In the genomic region with DNA sequence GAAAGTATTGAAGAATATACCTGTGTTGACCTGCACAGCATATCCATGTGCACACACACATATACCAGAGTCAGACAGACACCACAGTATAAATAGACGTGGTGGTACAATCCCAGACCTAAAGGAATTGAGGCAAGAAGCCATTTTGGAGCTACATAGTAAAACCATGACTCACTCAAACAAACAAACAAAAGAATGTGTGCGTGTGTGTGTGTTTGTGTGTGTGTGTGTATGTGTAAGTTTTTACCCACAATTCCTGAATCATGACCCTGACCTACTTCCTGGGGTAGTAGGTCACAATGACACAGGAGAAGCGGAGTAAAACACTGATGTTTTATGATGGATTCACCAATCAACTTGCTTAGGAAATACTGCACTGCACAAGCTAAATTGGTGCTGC, we compare ENCODE assay signal across 9 mouse cellular contexts. TPM values are rescaled to one million over a fixed set of nuclear protein-coding genes. Genes with fewer than 3 reads are reported as not detected.
A peak's percentile ranks its signal among the peaks of the same experiment; 100 is the strongest.
DNase-seq lines count a peak whose midpoint lies in the region; ATAC-seq and TF ChIP-seq lines count a peak whose summit lies in the region.
"Had no signal": no experiment of that assay in that cellular context is flagged by ENCODE, and none has a peak within 500 bp of the region (broad histone marks: within the 10 kb centered on the region; RNA-seq: fewer than 3 reads in every experiment).

No protein-coding gene starts in this region.

- H3K9ac ChIP-seq in kidney, embryonic 14.5 days (ENCODE audit: low read depth, low read length), result no peak overlapping the region
- no peak overlapping the region for H3K9ac ChIP-seq in limb, embryonic 12.5 days (replicated peaks)
- H3K9ac ChIP-seq: liver, embryonic 14.5 days had no signal

- no peaks in the 10 kb centered on the region for H3K36me3 ChIP-seq in kidney, embryonic 14.5 days (ENCODE audit: control insufficient read depth, insufficient read depth, low read length)
- H3K36me3 ChIP-seq in E14TG2a.4 (ENCODE audit: insufficient read depth, low read length), result peaks cover 35% of the 10 kb centered on the region
- no peaks in the 10 kb centered on the region for H3K36me3 ChIP-seq in limb, embryonic 12.5 days

- no peak overlapping the region for H3K4me3 ChIP-seq in kidney, embryonic 14.5 days (ENCODE audit: low read length)
- peak overlapping the region; percentile 68; the same call in 1 of the 2 replicates for H3K4me3 ChIP-seq in E14TG2a.4 (replicated peaks; ENCODE audit: low read length)
- H3K4me3 ChIP-seq in limb, embryonic 12.5 days (replicated peaks), result no peak overlapping the region

- H3K27me3 ChIP-seq in kidney, embryonic 14.5 days (ENCODE audit: control insufficient read depth, insufficient read depth, low read length), result no peaks in the 10 kb centered on the region
- no peaks in the 10 kb centered on the region for H3K27me3 ChIP-seq in E14TG2a.4 (ENCODE audit: insufficient read depth, low read length)
- H3K27me3 ChIP-seq in limb, embryonic 12.5 days, result no peaks in the 10 kb centered on the region

- no peak overlapping the region for H3K4me2 ChIP-seq in kidney, embryonic 14.5 days (replicated peaks; ENCODE audit: low read depth, low read length)
- no peak overlapping the region for H3K4me2 ChIP-seq in limb, embryonic 12.5 days

- ATAC-seq in kidney, embryonic 14.5 days (ENCODE audit: low FRiP score, low TSS enrichment), result no peak
- ATAC-seq in limb, embryonic 12.5 days (ENCODE audit: insufficient number of reproducible peaks, insufficient read depth, low FRiP score, low TSS enrichment, low read depth), result no peak
- no peak for ATAC-seq in megakaryocyte, adult 5-6 weeks (ENCODE audit: poor library complexity, severe bottlenecking)

- TF ChIP-seq CTCF in E14TG2a.4 (conservative IDR thresholded peaks at IDR 0.05; ENCODE audit: low read length), result no peak

- peak overlapping the region; percentile 94 for H3K27ac ChIP-seq in kidney, embryonic 14.5 days (ENCODE audit: low read depth, low read length)
- H3K27ac ChIP-seq in limb, embryonic 12.5 days, result peak overlapping the region; percentile 94
- H3K27ac ChIP-seq: liver, embryonic 14.5 days had no signal

- no peak for DNase-seq in kidney, adult 11 months
- DNase-seq in NIH3T3 (ENCODE audit: low read depth), result peak; percentile 77
- DNase-seq in B cell, adult 2 months, result no peak
- DNase-seq: embryo, embryonic 11 days had no signal

- H3K9me3 ChIP-seq in kidney, embryonic 14.5 days (ENCODE audit: control insufficient read depth, low read length), result no peaks in the 10 kb centered on the region
- H3K9me3 ChIP-seq in E14TG2a.4 (ENCODE audit: low read length), result no peaks in the 10 kb centered on the region
- H3K9me3 ChIP-seq in limb, embryonic 12.5 days, result no peaks in the 10 kb centered on the region

- WGBS in kidney, embryonic 14.5 days, result 55% methylated on average over 3 of the region's 3 CpGs
- 75% methylated on average over 3 of the region's 3 CpGs for WGBS in limb, embryonic 12.5 days

- peaks cover 31% of the 10 kb centered on the region for H3K4me1 ChIP-seq in kidney, embryonic 14.5 days (ENCODE audit: control insufficient read depth, insufficient read depth, low read length)
- H3K4me1 ChIP-seq in E14TG2a.4 (replicated peaks; ENCODE audit: low read depth, low read length), result peaks cover 85% of the 10 kb centered on the region
- H3K4me1 ChIP-seq in limb, embryonic 12.5 days (replicated peaks), result peaks cover 34% of the 10 kb centered on the region

RNA-seq across cellular contexts. Expression of gene Hnrnpl, which starts 6.9 kb away (rescaled TPM):
- polyA plus RNA-seq in kidney, embryonic 14.5 days (2014; fragmentation: Nextera tagmentation; extraction: Ambion mirVana), result 283 and 322 TPM in 2 replicates
- polyA plus RNA-seq in limb, embryonic 12.5 days (2016; fragmentation: Nextera tagmentation; extraction: Ambion mirVana), result 347 and 425 TPM in 2 replicates
- total RNA-seq in megakaryocyte, adult 5-6 weeks (2015), result 275 and 307 TPM in 2 replicates
- 187 and 291 TPM in 2 replicates for total RNA-seq in megakaryocyte, adult 5-6 weeks (2017)

RNA-seq across cellular contexts. Expression of gene Rinl, which starts 12.7 kb away (rescaled TPM):
- polyA plus RNA-seq in kidney, embryonic 14.5 days (2014; fragmentation: Nextera tagmentation; extraction: Ambion mirVana), result 2.9 and 5.6 TPM in 2 replicates
- polyA plus RNA-seq in limb, embryonic 12.5 days (2016; fragmentation: Nextera tagmentation; extraction: Ambion mirVana), result 2.3 and 3.1 TPM in 2 replicates
- total RNA-seq in megakaryocyte, adult 5-6 weeks (2015), result 64.9 and 68.8 TPM in 2 replicates
- total RNA-seq in megakaryocyte, adult 5-6 weeks (2017), result 62.6 and 71.5 TPM in 2 replicates

RNA-seq across cellular contexts. Expression of gene Ech1, which starts 23.6 kb away (rescaled TPM):
- polyA plus RNA-seq in kidney, embryonic 14.5 days (2014; fragmentation: Nextera tagmentation; extraction: Ambion mirVana), result 134 and 150 TPM in 2 replicates
- 111 and 114 TPM in 2 replicates for polyA plus RNA-seq in limb, embryonic 12.5 days (2016; fragmentation: Nextera tagmentation; extraction: Ambion mirVana)
- total RNA-seq in megakaryocyte, adult 5-6 weeks (2015), result 119 TPM in 2 replicates
- 78.8 and 82.8 TPM in 2 replicates for total RNA-seq in megakaryocyte, adult 5-6 weeks (2017)

RNA-seq across cellular contexts. Expression of gene Lgals4, which starts 32.2 kb away (rescaled TPM):
- 3.8 and 3.9 TPM in 2 replicates for polyA plus RNA-seq in kidney, embryonic 14.5 days (2014; fragmentation: Nextera tagmentation; extraction: Ambion mirVana)
- 4.9 and 6.7 TPM in 2 replicates for polyA plus RNA-seq in limb, embryonic 12.5 days (2016; fragmentation: Nextera tagmentation; extraction: Ambion mirVana)
- total RNA-seq in megakaryocyte, adult 5-6 weeks (2015), result 3.1 and 13.4 TPM in 2 replicates
- 5.2 and 5.9 TPM in 2 replicates for total RNA-seq in megakaryocyte, adult 5-6 weeks (2017)

RNA-seq across cellular contexts. Expression of gene Nfkbib, which starts 34.1 kb away (rescaled TPM):
- polyA plus RNA-seq in kidney, embryonic 14.5 days (2014; fragmentation: Nextera tagmentation; extraction: Ambion mirVana), result 39.2 and 43.9 TPM in 2 replicates
- polyA plus RNA-seq in limb, embryonic 12.5 days (2016; fragmentation: Nextera tagmentation; extraction: Ambion mirVana), result 37.4 and 40.8 TPM in 2 replicates
- 15.5 and 19.5 TPM in 2 replicates for total RNA-seq in megakaryocyte, adult 5-6 weeks (2015)
- total RNA-seq in megakaryocyte, adult 5-6 weeks (2017), result 13.3 and 15.6 TPM in 2 replicates
